In genomic region chr1:31152799-31153426, GRCm38 (mm10) we compare ENCODE assay signal across 13 mouse cellular contexts. TPM values are rescaled to one million over a fixed set of nuclear protein-coding genes. Genes with fewer than 3 reads are reported as not detected.
DNase-seq lines count a peak whose midpoint lies in the region; ATAC-seq and TF ChIP-seq lines count a peak whose summit lies in the region.
"Had no signal": no experiment of that assay in that cellular context is flagged by ENCODE, and none has a peak within 500 bp of the region (broad histone marks: within the 10 kb centered on the region; RNA-seq: fewer than 3 reads in every experiment).

No protein-coding gene starts in this region.

- no peak for TF ChIP-seq EP300 in lung, postnatal 0 days (IDR thresholded peaks at IDR 0.05)

- DNase-seq in hindbrain, postnatal 0 days (ENCODE audit: low spot score): peak; percentile 13
- DNase-seq in hindbrain, embryonic 10.5 days (ENCODE audit: low spot score): no peak
- DNase-seq in ES-CJ7 (ENCODE audit: low read depth, low spot score): peak; percentile 30
- DNase-seq in lung, postnatal 0 days (ENCODE audit: low spot score): peak; percentile 69
- no peak for DNase-seq in frontal cortex, adult 2 months (ENCODE audit: extremely low spot score in 1 of 2, low spot score in 1 of 2)
- no peak for DNase-seq in ovary, postnatal 14 days (ENCODE audit: low spot score)
- no peak for DNase-seq in frontal cortex, postnatal 25 days (ENCODE audit: low spot score in 2 of 2)

- H3K9me3 ChIP-seq in hindbrain, postnatal 0 days (ENCODE audit: low read length): no peaks in the 10 kb centered on the region
- H3K9me3 ChIP-seq in hindbrain, embryonic 10.5 days: no peaks in the 10 kb centered on the region
- H3K9me3 ChIP-seq in lung, postnatal 0 days (ENCODE audit: low read length): no peaks in the 10 kb centered on the region
- H3K9me3 ChIP-seq: neural tube, embryonic 12.5 days; stomach, embryonic 15.5 days had no signal

- TF ChIP-seq POLR2A in embryonic fibroblast, embryonic 13.5 days (IDR thresholded peaks at IDR 0.05; ENCODE audit: low read depth, low read length): no peak

- TF ChIP-seq CTCF in hindbrain, postnatal 0 days (IDR thresholded peaks at IDR 0.05; ENCODE audit: low read depth): peak; percentile 50
- peak; percentile 55; the same call in 1 of the 2 replicates for TF ChIP-seq CTCF in embryonic fibroblast, embryonic 13.5 days (IDR thresholded peaks at IDR 0.05; ENCODE audit: borderline replicate concordance, insufficient read depth, low read length)
- peak; percentile 63 for TF ChIP-seq CTCF in lung, postnatal 0 days (IDR thresholded peaks at IDR 0.05)

- H3K4me2 ChIP-seq in hindbrain, postnatal 0 days (ENCODE audit: low read depth, low read length): no peak overlapping the region
- H3K4me2 ChIP-seq in lung, postnatal 0 days (replicated peaks; ENCODE audit: low read depth, low read length): no peak overlapping the region
- H3K4me2 ChIP-seq: neural tube, embryonic 12.5 days; stomach, embryonic 15.5 days had no signal

- WGBS in hindbrain, postnatal 0 days: 69% methylated on average over 2 of the region's 2 CpGs
- WGBS in hindbrain, embryonic 10.5 days: 61% methylated on average over 2 of the region's 2 CpGs
- WGBS in lung, postnatal 0 days: 41% methylated on average over 2 of the region's 2 CpGs

- H3K9ac ChIP-seq in hindbrain, postnatal 0 days (replicated peaks; ENCODE audit: low read length): no peak overlapping the region
- no peak overlapping the region for H3K9ac ChIP-seq in lung, postnatal 0 days (replicated peaks; ENCODE audit: low read depth)
- H3K9ac ChIP-seq: neural tube, embryonic 12.5 days; stomach, embryonic 15.5 days had no signal

- no peaks in the 10 kb centered on the region for H3K27me3 ChIP-seq in hindbrain, postnatal 0 days (ENCODE audit: insufficient read depth, low read length)
- H3K27me3 ChIP-seq in hindbrain, embryonic 10.5 days (ENCODE audit: insufficient read depth, poor library complexity, severe bottlenecking): no peaks in the 10 kb centered on the region
- no peaks in the 10 kb centered on the region for H3K27me3 ChIP-seq in lung, postnatal 0 days (replicated peaks; ENCODE audit: insufficient read depth, low read length)
- H3K27me3 ChIP-seq: neural tube, embryonic 12.5 days; stomach, embryonic 15.5 days had no signal

- H3K27ac ChIP-seq in hindbrain, postnatal 0 days: no peak overlapping the region
- no peak overlapping the region for H3K27ac ChIP-seq in hindbrain, embryonic 10.5 days
- H3K27ac ChIP-seq in embryonic fibroblast, embryonic 13.5 days (ENCODE audit: insufficient read depth, low read length): no peak overlapping the region
- H3K27ac ChIP-seq in lung, postnatal 0 days (ENCODE audit: low read length): no peak overlapping the region
- H3K27ac ChIP-seq: neural tube, embryonic 12.5 days; stomach, embryonic 15.5 days had no signal

- no peak overlapping the region for H3K4me3 ChIP-seq in hindbrain, postnatal 0 days (ENCODE audit: low read length)
- H3K4me3 ChIP-seq in hindbrain, embryonic 10.5 days: no peak overlapping the region
- no peak overlapping the region for H3K4me3 ChIP-seq in embryonic fibroblast, embryonic 13.5 days (ENCODE audit: insufficient read depth, low read length)
- H3K4me3 ChIP-seq in lung, postnatal 0 days (ENCODE audit: low read depth, low read length): no peak overlapping the region
- H3K4me3 ChIP-seq: neural tube, embryonic 12.5 days; stomach, embryonic 15.5 days had no signal

- no peaks in the 10 kb centered on the region for H3K36me3 ChIP-seq in hindbrain, postnatal 0 days (ENCODE audit: insufficient read depth, low read length)
- no peaks in the 10 kb centered on the region for H3K36me3 ChIP-seq in hindbrain, embryonic 10.5 days
- H3K36me3 ChIP-seq in lung, postnatal 0 days (ENCODE audit: insufficient read depth, low read length): no peaks in the 10 kb centered on the region
- H3K36me3 ChIP-seq: neural tube, embryonic 12.5 days; stomach, embryonic 15.5 days had no signal

- H3K4me1 ChIP-seq in hindbrain, postnatal 0 days (ENCODE audit: insufficient read depth, low read length): no peaks in the 10 kb centered on the region
- no peaks in the 10 kb centered on the region for H3K4me1 ChIP-seq in hindbrain, embryonic 10.5 days (replicated peaks)
- no peaks in the 10 kb centered on the region; the same call in 1 of the 2 replicates for H3K4me1 ChIP-seq in embryonic fibroblast, embryonic 13.5 days (ENCODE audit: control insufficient read depth, insufficient read depth, low read length)
- no peaks in the 10 kb centered on the region for H3K4me1 ChIP-seq in lung, postnatal 0 days (ENCODE audit: insufficient read depth, low read depth, low read length)
- H3K4me1 ChIP-seq: neural tube, embryonic 12.5 days had no signal

- ATAC-seq in hindbrain, postnatal 0 days: peak; percentile 70
- 0 out of 2 replicates have a peak, but pooled peaks have one; percentile 31 for ATAC-seq in lung, postnatal 0 days

RNA-seq across cellular contexts. Expression of gene Lgsn, which starts 23.3 kb away (rescaled TPM):
- total RNA-seq in hindbrain, postnatal 0 days (2014; rRNA removed): 0.83 TPM in 1 of 2 replicates, not detected in the other
- 0.11 TPM in 1 of 2 replicates, not detected in the other for polyA plus RNA-seq in hindbrain, postnatal 0 days (2015; fragmentation: Nextera tagmentation; extraction: Ambion mirVana)
- not detected in 2 replicates for polyA plus RNA-seq in hindbrain, embryonic 10.5 days (2016; fragmentation: Nextera tagmentation; extraction: Ambion mirVana)
- not detected in 2 replicates for polyA plus RNA-seq in embryonic fibroblast, embryonic 13.5 days (2011; ENCODE audit: insufficient read length, low read depth, missing spikeins)
- polyA plus RNA-seq in lung, postnatal 0 days (2015; fragmentation: Nextera tagmentation; extraction: Ambion mirVana): not detected in 2 replicates
- 0.08 TPM in 1 of 2 replicates, not detected in the other for polyA plus RNA-seq in frontal cortex, adult 2 months (2012; rRNA removed)
- total RNA-seq: common myeloid progenitor, adult 5-6 weeks; gastrocnemius, adult 8-10 months had no signal
- polyA plus RNA-seq: limb, embryonic 14.5 days; neural tube, embryonic 12.5 days; stomach, embryonic 15.5 days had no signal

Comparison
In these comparisons a context has a peak if more than half of its experiments do, and no peak if none do; other contexts are left out.
1. DNase-seq: peak in hindbrain, postnatal 0 days (single experiment), ES-CJ7 (single experiment) and lung, postnatal 0 days (single experiment); none in hindbrain, embryonic 10.5 days (single experiment), frontal cortex, adult 2 months (0 of 2), ovary, postnatal 14 days (single experiment) and frontal cortex, postnatal 25 days (0 of 2).
2. Peak in every context shown above with its lines, with median percentiles within 50 percentile points of each other: CTCF ChIP-seq.